Mouse (Mus musculus): ENCODE measurements around the gene Grin3b. TPM values are rescaled to one million over a fixed set of nuclear protein-coding genes. Genes with fewer than 3 reads are reported as not detected.

Grin3b gene
- polyA plus RNA-seq, 2 experiments, result 0.23 to 0.72 TPM

- DNase-seq (ENCODE audit: low spot score) (peak; percentile 100), ATAC-seq (ENCODE audit: low FRiP score, low read depth) (peak; percentile 94)
- peaks cover 6% of the 10 kb centered on the region for H3K4me1 ChIP-seq (ENCODE audit: control insufficient read depth, insufficient read depth, low read length)
- H3K27me3 ChIP-seq (ENCODE audit: control insufficient read depth, insufficient read depth, low read length), result no peaks in the 10 kb centered on the region
- H3K4me3 ChIP-seq (replicated peaks; ENCODE audit: low read length), result peak within 1 kb of the TSS; percentile 98
- peak within 1 kb of the TSS; percentile 71 for H3K9ac ChIP-seq (ENCODE audit: low read depth, low read length, severe bottlenecking)
- no peaks in the 10 kb centered on the region for H3K9me3 ChIP-seq (ENCODE audit: control insufficient read depth, low read length)
- H3K4me2 ChIP-seq (replicated peaks; ENCODE audit: low read depth, low read length, severe bottlenecking), result peak within 1 kb of the TSS; percentile 86
- peak within 1 kb of the TSS; percentile 55; the same call in 1 of the 2 replicates for H3K27ac ChIP-seq (replicated peaks; ENCODE audit: low read depth, low read length)
- TF ChIP-seq POLR2A (IDR thresholded peaks at IDR 0.05; ENCODE audit: borderline replicate concordance, extremely low read depth, insufficient read depth, insufficient read length), result peak; percentile 46; the same call in 1 of the 2 replicates
- WGBS, result under 1% methylated on average over 58 of the region's 61 CpGs
- peaks cover 40% of the 10 kb centered on the region for H3K36me3 ChIP-seq (ENCODE audit: control insufficient read depth, insufficient read depth, low read length)
Measured at GRCm38 (mm10) chr10:79959847-79960601, 10.5 kb upstream of the Grin3b start, which contains the start of gene Wdr18. TSS of gene Wdr18 (plus strand) at chr10:79960152.

- Histone ChIP-seq H3K4me3 (replicated peaks; ENCODE audit: low read length) (peak overlapping the region; percentile 98), H3K9me3 (ENCODE audit: control insufficient read depth, low read length) (no peaks in the 10 kb centered on the region), H3K4me1 (ENCODE audit: control insufficient read depth, insufficient read depth, low read length) (peaks cover 6% of the 10 kb centered on the region), H3K9ac (ENCODE audit: low read depth, low read length, severe bottlenecking) (peak overlapping the region; percentile 71), H3K27ac (replicated peaks; ENCODE audit: low read depth, low read length) (no peak overlapping the region; the same call in 1 of the 2 replicates), H3K36me3 (ENCODE audit: control insufficient read depth, insufficient read depth, low read length) (peaks cover 47% of the 10 kb centered on the region), H3K4me2 (replicated peaks; ENCODE audit: low read depth, low read length, severe bottlenecking) (peak overlapping the region; percentile 86), H3K27me3 (ENCODE audit: control insufficient read depth, insufficient read depth, low read length) (no peaks in the 10 kb centered on the region)
- ATAC-seq (ENCODE audit: low FRiP score, low read depth) (no peak), DNase-seq (ENCODE audit: low spot score) (no peak)
- 14% methylated on average over 10 of the region's 10 CpGs for WGBS
- no peak for TF ChIP-seq POLR2A (IDR thresholded peaks at IDR 0.05; ENCODE audit: borderline replicate concordance, extremely low read depth, insufficient read depth, insufficient read length)
Measured at GRCm38 (mm10) chr10:79960671-79961294, 9.7 kb upstream of the Grin3b start.

GRCm38 (mm10) chr10:79964727-79965126, 5.8 kb upstream of the Grin3b start:
- no peak for TF ChIP-seq POLR2A (IDR thresholded peaks at IDR 0.05; ENCODE audit: borderline replicate concordance, extremely low read depth, insufficient read depth, insufficient read length)

GRCm38 (mm10) chr10:79965325-79965724, 5.2 kb upstream of the Grin3b start:
- ATAC-seq (ENCODE audit: low FRiP score, low read depth) (no peak), DNase-seq (ENCODE audit: low spot score) (no peak)
- Histone ChIP-seq H3K27me3 (ENCODE audit: control insufficient read depth, insufficient read depth, low read length) (no peaks in the 10 kb centered on the region), H3K9ac (ENCODE audit: low read depth, low read length, severe bottlenecking) (no peak overlapping the region), H3K27ac (replicated peaks; ENCODE audit: low read depth, low read length) (no peak overlapping the region), H3K4me2 (replicated peaks; ENCODE audit: low read depth, low read length, severe bottlenecking) (no peak overlapping the region), H3K4me3 (replicated peaks; ENCODE audit: low read length) (no peak overlapping the region), H3K4me1 (ENCODE audit: control insufficient read depth, insufficient read depth, low read length) (peaks cover 6% of the 10 kb centered on the region), H3K36me3 (ENCODE audit: control insufficient read depth, insufficient read depth, low read length) (peaks cover 75% of the 10 kb centered on the region), H3K9me3 (ENCODE audit: control insufficient read depth, low read length) (no peaks in the 10 kb centered on the region)
- 84% methylated on average over 5 of the region's 5 CpGs for WGBS
- TF ChIP-seq POLR2A (IDR thresholded peaks at IDR 0.05; ENCODE audit: borderline replicate concordance, extremely low read depth, insufficient read depth, insufficient read length), result no peak

More at GRCm38 (mm10) chr10:79964727-79965126, 5.8 kb upstream of the Grin3b start:
- no peaks in the 10 kb centered on the region for H3K27me3 ChIP-seq (ENCODE audit: control insufficient read depth, insufficient read depth, low read length)
- DNase-seq (ENCODE audit: low spot score), result no peak
- ATAC-seq (ENCODE audit: low FRiP score, low read depth), result no peak
- H3K4me3 ChIP-seq (replicated peaks; ENCODE audit: low read length), result no peak overlapping the region
- H3K9ac ChIP-seq (ENCODE audit: low read depth, low read length, severe bottlenecking), result no peak overlapping the region
- no peak overlapping the region for H3K4me2 ChIP-seq (replicated peaks; ENCODE audit: low read depth, low read length, severe bottlenecking)
- peaks cover 75% of the 10 kb centered on the region for H3K36me3 ChIP-seq (ENCODE audit: control insufficient read depth, insufficient read depth, low read length)
- no peak overlapping the region for H3K27ac ChIP-seq (replicated peaks; ENCODE audit: low read depth, low read length)
- no peaks in the 10 kb centered on the region for H3K9me3 ChIP-seq (ENCODE audit: control insufficient read depth, low read length)
- 97% methylated on average over 7 of the region's 7 CpGs for WGBS
- H3K4me1 ChIP-seq (ENCODE audit: control insufficient read depth, insufficient read depth, low read length), result peaks cover 6% of the 10 kb centered on the region

GRCm38 (mm10) chr10:79966886-79967400, 3.6 kb upstream of the Grin3b start:
- H3K4me2 ChIP-seq (replicated peaks; ENCODE audit: low read depth, low read length, severe bottlenecking), result no peak overlapping the region
- no peaks in the 10 kb centered on the region for H3K27me3 ChIP-seq (ENCODE audit: control insufficient read depth, insufficient read depth, low read length)
- 90% methylated on average over 5 of the region's 5 CpGs for WGBS
- no peak for ATAC-seq (ENCODE audit: low FRiP score, low read depth)
- DNase-seq (ENCODE audit: low spot score), result no peak
- TF ChIP-seq POLR2A (IDR thresholded peaks at IDR 0.05; ENCODE audit: borderline replicate concordance, extremely low read depth, insufficient read depth, insufficient read length), result no peak
- H3K4me1 ChIP-seq (ENCODE audit: control insufficient read depth, insufficient read depth, low read length), result no peaks in the 10 kb centered on the region
- H3K4me3 ChIP-seq (replicated peaks; ENCODE audit: low read length), result no peak overlapping the region
- no peaks in the 10 kb centered on the region for H3K9me3 ChIP-seq (ENCODE audit: control insufficient read depth, low read length)
- no peak overlapping the region for H3K9ac ChIP-seq (ENCODE audit: low read depth, low read length, severe bottlenecking)
- H3K27ac ChIP-seq (replicated peaks; ENCODE audit: low read depth, low read length), result no peak overlapping the region
- H3K36me3 ChIP-seq (ENCODE audit: control insufficient read depth, insufficient read depth, low read length), result peaks cover 65% of the 10 kb centered on the region

Data from limb, embryonic 14.5 days (tissue).